Mouse (Mus musculus) yolk sac, embryonic 10.5 days (tissue): ENCODE results near the gene Erp27.
"Not testable (repeated sequence)": the region's sequence is repeated elsewhere in the genome, so short reads cannot be mapped to it uniquely, and the experiment has no call there.

Experiments used
- DNase-seq: peaks from one replicate; pipeline ENCODE4 v3.0.0-alpha.2; 2017; ENCODE audit warnings: low spot score

Gene Erp27

GRCm38 (mm10) chr6:136906937-136907293 lies 15.1 kb downstream of the Erp27 start:
- no peak for DNase-seq

GRCm38 (mm10) chr6:136906283-136906936 lies 15.6 kb downstream of the Erp27 start:
- DNase-seq: no peak

GRCm38 (mm10) chr6:136903885-136904470 lies 18.0 kb downstream of the Erp27 start:
- no peak for DNase-seq

GRCm38 (mm10) chr6:136902527-136902926 lies 19.5 kb downstream of the Erp27 start:
- no peak for DNase-seq

- no peak for DNase-seq
These were observed 21.0 kb downstream of the Erp27 start for GRCm38 (mm10) chr6:136901010-136901409.

GRCm38 (mm10) chr6:136900369-136901009 lies 21.5 kb downstream of the Erp27 start:
- no peak for DNase-seq

- no peak for DNase-seq
These were observed 23.0 kb downstream of the Erp27 start for GRCm38 (mm10) chr6:136898954-136899353.

- DNase-seq: no peak
These were observed 23.8 kb downstream of the Erp27 start for GRCm38 (mm10) chr6:136898222-136898621.

GRCm38 (mm10) chr6:136897789-136898188 lies 24.2 kb downstream of the Erp27 start:
- no peak for DNase-seq

- DNase-seq: no peak
These were observed 27.2 kb downstream of the Erp27 start for GRCm38 (mm10) chr6:136894532-136895339.

- no peak for DNase-seq
These were observed 30.0 kb downstream of the Erp27 start for GRCm38 (mm10) chr6:136892002-136892401.

- DNase-seq: no peak
These were observed 32.4 kb downstream of the Erp27 start for GRCm38 (mm10) chr6:136889554-136889953.

- no peak for DNase-seq
These were observed 32.9 kb downstream of the Erp27 start for GRCm38 (mm10) chr6:136889067-136889466.

- no peak for DNase-seq
These were observed 34.1 kb downstream of the Erp27 start for GRCm38 (mm10) chr6:136887854-136888253.

- not testable (repeated sequence) for DNase-seq
These were observed 37.2 kb downstream of the Erp27 start for GRCm38 (mm10) chr6:136884766-136885165.

GRCm38 (mm10) chr6:136883961-136884360 lies 38.0 kb downstream of the Erp27 start:
- no peak for DNase-seq

GRCm38 (mm10) chr6:136883431-136883915 lies 38.5 kb downstream of the Erp27 start:
- DNase-seq: no peak

GRCm38 (mm10) chr6:136881678-136882077 lies 40.3 kb downstream of the Erp27 start:
- no peak for DNase-seq

- no peak for DNase-seq
These were observed 46.3 kb downstream of the Erp27 start, which contains the start of gene Mgp for GRCm38 (mm10) chr6:136875670-136876069. Mgp (minus strand) TSS chr6:136875823.

GRCm38 (mm10) chr6:136874599-136874998 lies 47.4 kb downstream of the Erp27 start:
- DNase-seq: no peak

- no peak for DNase-seq
These were observed 53.1 kb downstream of the Erp27 start for GRCm38 (mm10) chr6:136868921-136869320.

- DNase-seq: no peak
These were observed 55.8 kb downstream of the Erp27 start for GRCm38 (mm10) chr6:136866150-136866549.
